Mouse (Mus musculus) layer of hippocampus, adult 8-10 months (tissue): ENCODE measurements around the gene Comt. TPM values are rescaled to one million over a fixed set of nuclear protein-coding genes. Genes with fewer than 3 reads are reported as not detected.

Experiments used
- DNase-seq, 2 experiments: peaks; one replicate each; pipeline ENCODE4 v3.0.0; 2022; ENCODE audit warnings: low spot score in 2 of 2
- total RNA-seq, 4 experiments: library from RNA; stranded (reverse); gene quantifications; 2 replicates each; pipeline ENCODE4 v1.2.4; 2022

The Comt gene
- total RNA-seq, 4 experiments from 2014 or later = 67.1 to 80.6 (median 76.9) TPM

- no peak for DNase-seq
Observed at GRCm38 (mm10) chr16:18390399-18390798, 36.3 kb downstream of the Comt start.

GRCm38 (mm10) chr16:18388583-18389435 is 37.8 kb downstream of the Comt start:
- DNase-seq = no peak

- DNase-seq = no peak
Observed at GRCm38 (mm10) chr16:18387704-18388582, 38.7 kb downstream of the Comt start.

- no peak for DNase-seq
Observed at GRCm38 (mm10) chr16:18386972-18387371, 39.7 kb downstream of the Comt start.

DNA sequence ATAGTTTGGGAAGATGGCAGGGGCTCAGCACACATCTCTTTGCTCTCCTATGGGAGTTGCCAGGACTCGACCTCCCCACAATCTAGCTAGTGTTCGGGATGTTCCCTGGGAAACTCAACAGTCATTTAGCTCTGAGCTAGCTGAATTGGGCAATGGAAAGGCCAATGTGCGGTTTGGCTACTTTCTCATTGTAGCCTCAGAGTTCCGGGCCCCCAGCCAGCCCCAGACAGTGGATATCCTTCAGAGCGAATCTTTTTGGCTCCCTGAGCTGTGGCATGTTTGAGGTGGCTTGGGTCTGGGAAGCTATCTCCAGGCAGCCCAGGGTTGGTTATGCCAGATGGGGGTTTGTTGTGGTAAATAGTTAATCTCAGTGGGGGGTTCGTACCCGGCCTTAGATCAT is 40.2 kb downstream of the Comt start:
- DNase-seq = no peak

- DNase-seq = no peak
Observed at GRCm38 (mm10) chr16:18385411-18385810, 41.2 kb downstream of the Comt start.

GRCm38 (mm10) chr16:18384659-18385058 is 42.0 kb downstream of the Comt start:
- DNase-seq = no peak

DNA sequence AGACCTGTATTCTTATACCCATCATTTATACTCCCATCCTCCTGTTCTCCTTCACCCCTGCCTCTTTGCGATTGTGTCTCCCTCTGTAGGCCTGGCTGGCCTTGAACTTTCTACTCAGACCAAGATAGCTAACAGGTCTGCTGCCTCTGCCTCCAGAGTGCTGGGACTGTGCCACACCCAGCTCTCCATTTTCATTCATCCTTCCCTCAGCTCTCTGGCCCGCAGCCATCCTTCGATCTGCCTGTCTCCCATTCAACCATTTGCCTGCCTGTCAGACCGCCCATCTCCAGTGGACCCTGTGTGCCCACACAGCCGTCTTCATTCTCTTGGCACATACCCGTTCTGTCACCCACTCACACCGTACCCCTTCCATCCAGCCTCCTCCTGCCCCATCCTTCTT is 42.4 kb downstream of the Comt start:
- DNase-seq = no peak

DNA sequence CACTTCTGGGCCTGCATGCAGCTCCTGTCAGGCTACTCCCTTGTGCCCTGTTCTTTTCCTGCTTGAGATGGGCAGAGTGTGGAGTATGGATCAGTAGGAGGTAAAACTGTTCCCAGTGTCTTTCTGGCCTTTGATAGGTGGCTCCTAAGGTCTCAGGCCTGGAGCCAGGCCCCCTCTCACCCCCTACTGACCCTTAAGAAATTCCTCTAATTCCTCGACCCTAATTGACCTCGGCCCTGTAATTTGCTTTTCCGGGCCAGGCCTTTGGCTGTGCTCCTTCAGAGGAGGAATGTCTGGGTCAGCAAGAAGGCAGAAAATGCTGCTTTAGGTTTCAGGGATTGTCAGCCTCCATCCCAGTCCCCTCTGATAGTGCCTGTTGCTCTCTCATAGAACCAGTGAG is 42.9 kb downstream of the Comt start:
- DNase-seq = no peak

DNA sequence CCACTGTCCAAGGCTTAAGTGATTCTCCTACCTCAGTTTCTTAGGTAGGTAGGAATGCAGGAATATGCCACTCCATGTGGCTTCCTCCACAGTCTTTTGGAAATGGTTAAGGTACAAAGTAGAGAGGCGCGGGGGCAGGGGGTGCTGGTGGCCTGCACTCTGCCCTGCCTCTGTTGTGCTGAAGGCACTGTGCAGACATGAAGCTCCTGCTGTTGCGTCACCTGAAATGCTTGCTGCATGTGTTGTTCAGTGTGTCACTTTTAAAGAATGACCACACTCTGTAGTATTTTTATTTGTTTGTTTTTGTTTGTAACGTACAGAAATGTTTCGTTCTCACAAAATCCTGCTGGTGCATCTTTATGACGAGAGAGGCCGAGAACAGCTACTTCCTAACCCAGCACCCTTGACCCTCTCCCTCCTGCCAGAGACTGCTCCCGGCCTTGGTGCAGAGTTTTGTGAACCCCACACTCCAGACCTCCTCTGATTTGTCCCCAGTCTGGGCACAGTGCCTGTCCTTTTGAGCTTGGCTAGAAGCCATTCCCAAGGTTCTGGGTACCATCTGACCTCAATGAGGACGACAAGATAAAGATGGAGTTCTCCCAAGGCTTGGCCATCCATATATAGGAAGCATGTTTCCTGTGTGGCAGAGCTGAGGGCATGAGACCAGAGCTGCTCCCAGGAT is 43.5 kb downstream of the Comt start:
- no peak for DNase-seq

DNA sequence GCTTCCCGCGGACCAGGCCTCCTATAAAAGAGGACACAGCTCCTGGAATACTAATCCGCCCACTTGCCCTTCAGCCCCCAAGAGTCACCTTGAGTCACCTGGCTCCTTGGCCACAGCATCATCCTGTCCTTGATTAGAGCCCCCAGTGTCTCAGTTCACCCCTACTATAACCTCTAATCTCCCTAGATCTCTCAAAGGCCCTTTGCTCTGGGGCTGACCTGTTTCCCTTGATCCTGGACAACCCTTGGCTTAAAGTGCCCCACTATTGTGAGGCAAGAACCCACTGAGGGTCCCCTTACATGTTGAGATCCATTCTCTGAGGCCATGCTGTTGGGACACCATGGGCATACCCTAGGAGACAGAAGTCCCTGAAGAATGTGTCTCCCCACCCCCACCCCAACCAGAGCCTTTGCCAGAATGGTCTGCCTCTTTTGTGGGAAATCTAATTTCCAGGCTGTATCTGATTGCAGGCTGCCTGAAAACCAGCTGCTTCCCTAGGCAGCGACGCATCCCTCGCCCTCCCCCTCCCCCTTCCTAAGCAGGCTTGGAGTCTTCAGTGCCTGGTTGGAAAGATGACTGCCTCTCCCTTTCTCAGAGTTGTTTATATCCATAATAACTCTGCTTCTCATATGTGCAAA is 44.9 kb downstream of the Comt start:
- DNase-seq = no peak

DNA sequence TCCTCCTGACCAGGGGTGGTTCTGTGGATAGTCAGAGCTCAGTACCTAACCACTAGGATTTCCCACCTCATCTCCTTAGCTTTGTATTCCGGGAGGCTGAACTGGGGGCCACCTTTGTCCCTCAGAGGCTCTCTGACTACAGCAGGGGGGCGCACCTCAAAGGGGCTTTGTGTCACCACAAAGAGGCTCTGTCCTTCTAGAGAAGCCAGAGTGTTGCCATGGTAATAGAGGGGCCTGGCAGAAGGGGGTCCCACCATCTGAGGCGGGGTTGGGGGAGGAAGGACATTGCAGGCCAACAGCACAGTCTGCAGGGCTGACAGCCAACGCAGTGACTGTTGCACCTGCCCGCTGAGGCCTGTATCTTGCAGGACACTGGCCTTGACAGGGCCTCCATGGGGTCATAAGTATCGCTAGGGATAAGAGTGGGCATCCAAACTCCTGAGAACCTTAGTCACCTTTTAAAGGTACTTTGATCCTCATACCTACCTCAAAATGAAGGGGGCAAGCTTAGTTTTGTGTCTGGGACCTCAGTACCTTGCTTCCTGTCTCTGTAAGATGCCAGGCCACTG is 46.1 kb downstream of the Comt start:
- DNase-seq = no peak

- DNase-seq = no peak
Observed at GRCm38 (mm10) chr16:18379338-18380001, 47.2 kb downstream of the Comt start.

DNA sequence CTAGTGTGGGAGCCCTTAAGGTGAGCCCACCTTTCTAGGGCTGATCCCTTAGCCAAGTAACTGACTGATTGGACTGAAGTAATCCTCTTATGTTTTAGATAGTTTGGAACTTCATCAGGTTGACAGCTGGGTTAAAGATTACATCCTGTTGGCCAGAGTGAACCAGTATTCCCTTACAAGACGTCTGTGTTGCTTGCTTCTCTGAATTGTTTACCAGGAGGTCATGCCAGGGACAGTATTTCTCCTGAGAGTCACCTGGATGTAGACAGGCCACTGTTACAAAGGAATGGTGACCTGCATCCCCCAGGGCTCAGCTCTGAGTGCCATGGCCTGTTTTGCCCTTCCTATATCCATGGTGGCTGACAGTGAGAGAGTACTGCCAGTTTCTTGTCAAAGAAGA is 48.2 kb downstream of the Comt start:
- DNase-seq = no peak

GRCm38 (mm10) chr16:18377203-18377602 is 49.4 kb downstream of the Comt start:
- DNase-seq = no peak

DNA sequence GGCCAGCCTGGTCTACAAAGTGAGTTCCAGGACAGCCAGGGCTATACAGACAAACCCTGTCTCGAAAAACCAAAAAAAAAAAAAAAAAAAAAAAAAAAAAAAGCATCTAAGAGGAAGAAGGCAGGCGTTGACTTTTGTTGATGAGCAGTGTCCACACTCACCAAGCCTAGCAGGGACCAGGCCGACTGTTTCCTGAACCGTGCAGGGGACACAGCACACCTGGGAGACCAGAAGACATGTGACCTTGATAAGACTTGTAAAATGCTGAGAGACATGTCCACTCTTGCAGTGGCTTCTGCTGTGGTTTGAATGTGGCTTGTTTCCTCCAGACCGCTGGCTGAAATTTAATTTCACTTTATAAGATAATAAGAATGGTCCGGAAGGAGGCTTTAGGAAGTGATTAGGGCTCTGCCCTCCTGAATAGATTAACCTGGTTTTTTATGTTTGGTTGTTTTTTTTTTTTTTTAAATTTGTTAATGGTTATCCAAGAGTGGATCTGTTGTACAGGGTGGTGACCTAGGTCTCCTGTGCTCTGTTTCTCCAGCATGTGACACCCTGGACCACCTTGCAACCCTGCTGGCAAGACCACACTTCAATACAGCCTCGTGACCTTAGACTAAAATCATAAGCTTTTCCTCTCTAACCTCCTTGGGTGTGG is 50.2 kb downstream of the Comt start:
- no peak for DNase-seq

DNA sequence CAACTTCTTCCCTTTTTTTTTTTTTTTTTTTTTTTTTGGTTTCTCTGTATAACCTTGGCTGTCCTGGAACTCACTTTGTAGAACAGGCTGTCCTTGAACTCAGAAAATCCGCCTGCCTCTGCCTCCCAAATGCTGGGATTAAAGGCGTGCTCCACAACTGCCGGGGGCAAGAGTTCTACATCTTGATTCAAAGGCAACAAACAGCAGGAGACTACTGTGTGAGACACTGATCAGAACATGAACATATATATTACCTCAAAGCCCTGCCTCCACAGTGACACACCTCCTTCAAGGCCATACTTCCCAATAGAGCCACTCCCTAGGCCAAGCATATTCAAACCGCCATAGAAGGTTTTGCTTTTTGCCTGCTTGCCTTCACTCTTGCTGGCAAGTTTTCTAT is 53.0 kb downstream of the Comt start:
- DNase-seq = no peak

GRCm38 (mm10) chr16:18370197-18370596 is 56.5 kb downstream of the Comt start:
- DNase-seq = no peak

GRCm38 (mm10) chr16:18366849-18367248 is 59.8 kb downstream of the Comt start:
- no peak for DNase-seq

DNA sequence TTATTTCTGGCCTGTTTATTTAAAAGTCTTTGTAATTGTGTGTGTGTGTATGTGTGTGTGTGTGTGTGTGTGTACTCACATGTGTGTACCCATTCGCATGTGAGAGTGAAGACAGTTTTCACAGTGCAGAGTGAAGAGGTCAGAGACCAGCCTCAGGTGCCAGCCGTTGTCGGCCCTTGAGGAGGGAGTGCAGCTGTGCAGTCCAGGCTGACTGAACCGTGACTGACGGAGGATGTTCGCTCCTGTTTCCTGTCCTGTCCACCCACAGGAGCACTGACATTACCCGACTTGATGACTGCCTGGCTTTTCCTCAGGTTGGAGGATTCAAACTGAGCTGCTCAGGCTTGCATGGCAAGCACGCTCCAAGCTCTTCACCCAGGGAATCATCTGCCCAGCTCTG is 63.7 kb downstream of the Comt start:
- DNase-seq = no peak
